ENCODE assay signal across 7 mouse cellular contexts in genomic region chr13:21733466-21733865, GRCm38 (mm10). TPM values are rescaled to one million over a fixed set of nuclear protein-coding genes. Genes with fewer than 3 reads are reported as not detected.
DNase-seq lines count a peak whose midpoint lies in the region; ATAC-seq and TF ChIP-seq lines count a peak whose summit lies in the region.

No protein-coding gene starts in this region.

- no peaks in the 10 kb centered on the region for H3K36me3 ChIP-seq in E14TG2a.4 (ENCODE audit: insufficient read depth, low read length)
- H3K36me3 ChIP-seq in hindbrain, embryonic 11.5 days (ENCODE audit: control insufficient read depth, insufficient read depth, low read length), result no peaks in the 10 kb centered on the region
- H3K36me3 ChIP-seq in midbrain, embryonic 14.5 days (ENCODE audit: control insufficient read depth, insufficient read depth, low read length), result no peaks in the 10 kb centered on the region

- TF ChIP-seq CTCF in E14TG2a.4 (conservative IDR thresholded peaks at IDR 0.05; ENCODE audit: low read length), result peak; percentile 23; the same call in 1 of the 2 replicates

- 0 out of 2 replicates have a peak overlapping the region, but pooled peaks have one; percentile 19 for H3K9ac ChIP-seq in hindbrain, embryonic 11.5 days (ENCODE audit: low read depth, low read length)
- no peak overlapping the region for H3K9ac ChIP-seq in midbrain, embryonic 14.5 days (replicated peaks; ENCODE audit: low read length)

- 59% methylated on average over 5 of the region's 5 CpGs for WGBS in hindbrain, embryonic 11.5 days
- WGBS in midbrain, embryonic 14.5 days, result 62% methylated on average over 5 of the region's 5 CpGs

- 0 out of 2 replicates have a peak, but pooled peaks have one; percentile 17 for ATAC-seq in hindbrain, embryonic 11.5 days (ENCODE audit: low FRiP score)
- peak; percentile 9; the same call in 1 of the 2 replicates for ATAC-seq in midbrain, embryonic 14.5 days (ENCODE audit: low FRiP score, low TSS enrichment)

- H3K4me1 ChIP-seq in E14TG2a.4 (replicated peaks; ENCODE audit: low read depth, low read length), result peaks cover 19% of the 10 kb centered on the region
- no peaks in the 10 kb centered on the region for H3K4me1 ChIP-seq in hindbrain, embryonic 11.5 days (replicated peaks; ENCODE audit: control insufficient read depth, insufficient read depth, low read length)
- peaks cover 14% of the 10 kb centered on the region; the same call in 1 of the 2 replicates for H3K4me1 ChIP-seq in midbrain, embryonic 14.5 days (ENCODE audit: control insufficient read depth, insufficient read depth, low read length)

- H3K27me3 ChIP-seq in E14TG2a.4 (ENCODE audit: insufficient read depth, low read length), result 0 out of 2 replicates have a peak, but pooled peaks cover 5% of the 10 kb centered on the region
- no peaks in the 10 kb centered on the region for H3K27me3 ChIP-seq in hindbrain, embryonic 11.5 days (ENCODE audit: control insufficient read depth, insufficient read depth, low read length)
- H3K27me3 ChIP-seq in midbrain, embryonic 14.5 days (ENCODE audit: control insufficient read depth, insufficient read depth, low read length), result no peaks in the 10 kb centered on the region

- no peak overlapping the region for H3K4me3 ChIP-seq in E14TG2a.4 (replicated peaks; ENCODE audit: low read length)
- no peak overlapping the region for H3K4me3 ChIP-seq in hindbrain, embryonic 11.5 days (ENCODE audit: low read depth, low read length)
- H3K4me3 ChIP-seq in midbrain, embryonic 14.5 days (replicated peaks; ENCODE audit: low read depth, low read length), result no peak overlapping the region

- peak overlapping the region; percentile 98 for H3K27ac ChIP-seq in hindbrain, embryonic 11.5 days (ENCODE audit: low read depth, low read length)
- peak overlapping the region; percentile 97 for H3K27ac ChIP-seq in midbrain, embryonic 14.5 days (replicated peaks; ENCODE audit: low read depth, low read length)

- no peak overlapping the region for H3K4me2 ChIP-seq in hindbrain, embryonic 11.5 days (replicated peaks; ENCODE audit: low read depth, low read length)
- H3K4me2 ChIP-seq in midbrain, embryonic 14.5 days (ENCODE audit: low read length), result 0 out of 2 replicates have a peak overlapping the region, but pooled peaks have one; percentile 73

- peaks cover 22% of the 10 kb centered on the region for H3K9me3 ChIP-seq in E14TG2a.4 (ENCODE audit: low read length)
- H3K9me3 ChIP-seq in hindbrain, embryonic 11.5 days (ENCODE audit: control insufficient read depth, low read length), result no peaks in the 10 kb centered on the region
- H3K9me3 ChIP-seq in midbrain, embryonic 14.5 days (ENCODE audit: control insufficient read depth, low read length), result no peaks in the 10 kb centered on the region

- peak; percentile 52 for DNase-seq in 3T3-L1 (ENCODE audit: low read depth, low spot score)
- peak; percentile 60 for DNase-seq in hindbrain, embryonic 11.5 days (ENCODE audit: low spot score)
- DNase-seq in midbrain, embryonic 14.5 days, result no peak
- DNase-seq in urinary bladder, postnatal 4 days (ENCODE audit: low spot score in 2 of 2), result no peak
- DNase-seq in adrenal gland, adult 2 months, result no peak
- no peak for DNase-seq in cerebellum, adult 9-10 months

RNA-seq across cellular contexts. Expression of gene Hist1h4j, which starts 1.4 kb away (rescaled TPM):
- polyA plus RNA-seq in hindbrain, embryonic 11.5 days (2014; fragmentation: Nextera tagmentation; extraction: Ambion mirVana), result 0.94 and 1.4 TPM in 2 replicates
- 0.66 TPM in 2 replicates for polyA plus RNA-seq in midbrain, embryonic 14.5 days (2014; fragmentation: Nextera tagmentation; extraction: Ambion mirVana)
- total RNA-seq in adrenal gland, adult 2 months (2021), result 10 to 100 TPM in 1 of 2 experiments, 1 to 10 TPM in 1; 7.5 to 11.4 TPM
- polyA plus RNA-seq in adrenal gland, adult 2 months (2012; rRNA removed), result 0.52 TPM in 2 replicates

RNA-seq across cellular contexts. Expression of gene Hist1h2bm, which starts 11.6 kb away (rescaled TPM):
- polyA plus RNA-seq in hindbrain, embryonic 11.5 days (2014; fragmentation: Nextera tagmentation; extraction: Ambion mirVana), result 4.2 and 4.3 TPM in 2 replicates
- polyA plus RNA-seq in midbrain, embryonic 14.5 days (2014; fragmentation: Nextera tagmentation; extraction: Ambion mirVana), result 1.1 and 1.4 TPM in 2 replicates
- total RNA-seq in adrenal gland, adult 2 months (2021), result 1 to 10 TPM; 6.5 to 7.0 TPM
- polyA plus RNA-seq in adrenal gland, adult 2 months (2012; rRNA removed), result 0.28 and 0.56 TPM in 2 replicates

RNA-seq across cellular contexts. Expression of gene Hist1h3h, which starts 16.0 kb away (rescaled TPM):
- polyA plus RNA-seq in hindbrain, embryonic 11.5 days (2014; fragmentation: Nextera tagmentation; extraction: Ambion mirVana), result 12.7 and 20.0 TPM in 2 replicates
- 2.9 and 6.0 TPM in 2 replicates for polyA plus RNA-seq in midbrain, embryonic 14.5 days (2014; fragmentation: Nextera tagmentation; extraction: Ambion mirVana)
- total RNA-seq in adrenal gland, adult 2 months (2021), result 10 to 100 TPM; 16.3 to 42.1 TPM
- 5.5 and 8.7 TPM in 2 replicates for polyA plus RNA-seq in adrenal gland, adult 2 months (2012; rRNA removed)

RNA-seq across cellular contexts. Expression of gene Hist1h4k, which starts 16.8 kb away (rescaled TPM):
- polyA plus RNA-seq in hindbrain, embryonic 11.5 days (2014; fragmentation: Nextera tagmentation; extraction: Ambion mirVana), result 2.4 and 8.0 TPM in 2 replicates
- polyA plus RNA-seq in midbrain, embryonic 14.5 days (2014; fragmentation: Nextera tagmentation; extraction: Ambion mirVana), result 2.3 TPM in 1 of 2 replicates, not detected in the other
- total RNA-seq in adrenal gland, adult 2 months (2021), result 100 to 1,000 TPM in 1 of 2 experiments, 10 to 100 TPM in 1; 76.0 to 101 TPM
- polyA plus RNA-seq in adrenal gland, adult 2 months (2012; rRNA removed), result 10.2 and 12.5 TPM in 2 replicates

RNA-seq across cellular contexts. Expression of gene Hist1h2ai, which starts 17.2 kb away (rescaled TPM):
- polyA plus RNA-seq in hindbrain, embryonic 11.5 days (2014; fragmentation: Nextera tagmentation; extraction: Ambion mirVana), result 17.3 and 25.6 TPM in 2 replicates
- polyA plus RNA-seq in midbrain, embryonic 14.5 days (2014; fragmentation: Nextera tagmentation; extraction: Ambion mirVana), result 13.6 and 22.1 TPM in 2 replicates
- 10 to 100 TPM; 28.5 to 38.1 TPM for total RNA-seq in adrenal gland, adult 2 months (2021)
- 5.7 and 9.3 TPM in 2 replicates for polyA plus RNA-seq in adrenal gland, adult 2 months (2012; rRNA removed)

Comparison
In these comparisons a context has a peak if more than half of its experiments do, and no peak if none do; other contexts are left out.
1. DNase-seq: peak in 3T3-L1 (single experiment) and hindbrain, embryonic 11.5 days (single experiment); none in midbrain, embryonic 14.5 days (single experiment), urinary bladder, postnatal 4 days (0 of 2), adrenal gland, adult 2 months (single experiment) and cerebellum, adult 9-10 months (single experiment).